Mouse (Mus musculus): ENCODE measurements around the gene Usf3. TPM values are rescaled to one million over a fixed set of nuclear protein-coding genes. Genes with fewer than 3 reads are reported as not detected.

Gene Usf3
- polyA plus RNA-seq, 1 experiment from 2014 or later: 3.0 TPM

DNA sequence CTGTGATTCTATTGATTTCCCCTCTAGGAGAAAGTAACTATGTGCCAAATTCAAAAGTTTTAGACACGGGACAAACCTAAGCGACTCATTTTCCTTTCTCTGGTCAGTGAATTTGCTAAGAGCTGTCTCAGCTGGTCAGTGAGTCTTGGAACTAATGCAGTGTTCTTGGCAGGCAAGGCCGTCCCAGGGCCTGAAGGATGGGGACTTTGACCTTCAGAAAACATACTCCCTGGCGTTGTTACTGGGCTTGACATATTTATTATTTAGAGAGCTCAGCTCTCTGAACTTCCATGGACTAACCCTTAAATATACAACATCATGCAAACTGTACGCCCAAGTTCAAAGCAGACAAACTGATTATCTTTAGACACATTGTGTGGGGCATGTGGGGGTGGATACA lies 97.6 kb downstream of the Usf3 start:
- Histone ChIP-seq H3K9me3 (ENCODE audit: low read length) (no peaks in the 10 kb centered on the region), H3K4me1 (ENCODE audit: insufficient read depth, low read length) (peaks cover 11% of the 10 kb centered on the region; the same call in 1 of the 2 replicates), H3K9ac (replicated peaks; ENCODE audit: low read length) (no peak overlapping the region), H3K27me3 (ENCODE audit: insufficient read depth, low read length) (no peaks in the 10 kb centered on the region), H3K4me2 (replicated peaks; ENCODE audit: low read depth, low read length) (no peak overlapping the region), H3K4me3 (ENCODE audit: low read length) (no peak overlapping the region), H3K27ac (ENCODE audit: low read length) (peak overlapping the region; percentile 65), H3K36me3 (ENCODE audit: insufficient read depth, low read length) (no peaks in the 10 kb centered on the region)
- WGBS: 39% methylated on average over 5 of the region's 5 CpGs
- peak; percentile 78 for ATAC-seq (ENCODE audit: low FRiP score, low TSS enrichment)

DNA sequence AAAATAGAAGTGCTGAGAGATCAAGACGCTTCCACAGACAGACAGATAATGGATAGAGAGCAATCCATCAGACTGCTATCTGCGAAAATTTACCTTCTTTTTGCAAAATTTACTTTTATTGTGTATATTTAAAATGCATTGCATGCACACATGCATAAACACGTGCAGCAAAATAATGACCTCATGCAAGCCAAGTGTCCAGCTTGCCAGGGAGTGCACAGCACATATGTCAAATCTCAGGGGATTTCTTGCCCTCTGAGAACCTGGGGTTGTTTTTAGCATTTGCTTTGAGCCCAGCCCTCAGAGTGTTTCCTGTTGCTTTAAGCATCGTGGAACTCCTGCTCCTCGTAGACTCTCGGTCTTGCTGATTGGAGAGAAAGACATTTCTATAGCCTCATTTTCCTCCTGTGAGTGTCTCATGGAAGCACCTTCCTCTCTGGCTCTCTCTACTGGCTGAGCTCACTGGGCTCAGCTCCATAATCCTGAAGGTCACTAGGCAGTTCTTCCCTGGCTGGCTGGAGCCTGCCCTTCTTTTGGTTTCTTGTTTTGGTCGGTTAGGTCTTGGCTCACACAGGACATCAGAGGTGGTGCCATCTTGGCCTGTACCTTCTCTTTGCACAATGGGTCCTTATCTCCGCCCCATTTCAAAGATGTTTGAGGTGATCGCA lies 98.5 kb downstream of the Usf3 start:
- Histone ChIP-seq H3K27ac (ENCODE audit: low read length) (peak overlapping the region; percentile 6; the same call in 1 of the 2 replicates), H3K9ac (replicated peaks; ENCODE audit: low read length) (no peak overlapping the region), H3K9me3 (ENCODE audit: low read length) (no peaks in the 10 kb centered on the region), H3K4me1 (ENCODE audit: insufficient read depth, low read length) (peaks cover 11% of the 10 kb centered on the region; the same call in 1 of the 2 replicates), H3K4me2 (replicated peaks; ENCODE audit: low read depth, low read length) (no peak overlapping the region), H3K4me3 (ENCODE audit: low read length) (no peak overlapping the region), H3K27me3 (ENCODE audit: insufficient read depth, low read length) (no peaks in the 10 kb centered on the region), H3K36me3 (ENCODE audit: insufficient read depth, low read length) (no peaks in the 10 kb centered on the region)
- 65% methylated on average over 9 of the region's 9 CpGs for WGBS
- ATAC-seq (ENCODE audit: low FRiP score, low TSS enrichment): no peak

Other genes starting within 250 kb of the Usf3 start
- 30.7 and 30.9 TPM in 2 replicates for gene Qtrt2, start 246.4 kb upstream of the Usf3 start, polyA plus RNA-seq (2015; fragmentation: Nextera tagmentation; extraction: Ambion mirVana)
- gene Zdhhc23, start 193.5 kb upstream of the Usf3 start, polyA plus RNA-seq (2015; fragmentation: Nextera tagmentation; extraction: Ambion mirVana): 2.4 and 2.6 TPM in 2 replicates
- gene Gramd1c, start 109.9 kb upstream of the Usf3 start, polyA plus RNA-seq (2015; fragmentation: Nextera tagmentation; extraction: Ambion mirVana): 7.3 and 8.0 TPM in 2 replicates
- 116 and 123 TPM in 2 replicates for gene Atp6v1a, start 33.5 kb upstream of the Usf3 start, polyA plus RNA-seq (2015; fragmentation: Nextera tagmentation; extraction: Ambion mirVana)
- 102 and 106 TPM in 2 replicates for gene Naa50, start 33.4 kb upstream of the Usf3 start, polyA plus RNA-seq (2015; fragmentation: Nextera tagmentation; extraction: Ambion mirVana)
- gene Sidt1, start 159.9 kb downstream of the Usf3 start, polyA plus RNA-seq (2015; fragmentation: Nextera tagmentation; extraction: Ambion mirVana): 0.75 and 0.76 TPM in 2 replicates
- gene Spice1, start 173.9 kb downstream of the Usf3 start, polyA plus RNA-seq (2015; fragmentation: Nextera tagmentation; extraction: Ambion mirVana): 28.0 and 33.9 TPM in 2 replicates
- 0.54 and 0.74 TPM in 2 replicates for gene Cfap44, start 221.6 kb downstream of the Usf3 start, polyA plus RNA-seq (2015; fragmentation: Nextera tagmentation; extraction: Ambion mirVana)

All from kidney, embryonic 16.5 days (tissue).